Mouse (Mus musculus) lung, postnatal 25 days (tissue): Measurements from ENCODE around the gene Arhgef26.

Experiments
- DNase-seq: peaks from one replicate; pipeline ENCODE4 v3.0.0; 2022; ENCODE audit warnings: low spot score

The Arhgef26 gene

DNA sequence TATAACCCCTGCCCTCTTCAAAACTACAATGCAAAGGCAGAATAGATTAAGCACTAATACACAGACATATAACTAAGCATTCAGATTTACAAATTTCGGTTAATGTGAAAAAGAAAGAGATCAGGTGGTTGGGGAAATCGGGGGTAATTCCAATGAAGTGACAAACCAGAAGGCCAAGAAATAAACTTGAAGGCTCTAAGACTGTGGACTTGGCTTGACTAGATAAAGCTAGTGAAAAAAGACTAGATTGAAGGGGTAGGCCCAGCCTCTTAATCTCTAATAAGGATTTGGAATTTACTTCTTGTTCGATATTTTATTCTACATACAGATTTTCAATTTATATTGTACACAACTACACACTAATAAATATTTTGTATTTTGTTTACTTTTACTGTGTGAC lies at the start of gene Arhgef26:
TSS of gene Arhgef26 (plus strand) at position 301 of the 400 bp plus-strand sequence.
- DNase-seq, result no peak

DNA sequence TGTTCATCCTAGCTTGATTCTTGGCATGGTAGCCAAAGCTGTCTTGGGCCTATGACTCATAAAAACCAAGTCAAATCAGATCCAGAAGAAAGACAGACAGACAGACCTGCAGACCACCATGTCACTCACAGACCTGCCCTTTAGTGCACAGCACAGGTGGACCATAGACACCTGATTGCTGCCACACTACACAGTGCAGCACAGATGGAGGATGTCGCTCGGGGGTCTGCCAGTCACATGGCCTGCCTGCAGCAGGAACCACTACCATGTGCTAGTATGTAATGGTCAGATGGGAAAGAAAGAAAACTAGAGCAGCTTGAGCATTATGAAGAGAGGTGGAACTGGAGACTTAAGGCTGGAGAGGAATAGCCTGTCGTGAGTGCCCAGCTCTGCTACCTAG lies 27.7 kb upstream of the Arhgef26 start:
- no peak for DNase-seq

DNA sequence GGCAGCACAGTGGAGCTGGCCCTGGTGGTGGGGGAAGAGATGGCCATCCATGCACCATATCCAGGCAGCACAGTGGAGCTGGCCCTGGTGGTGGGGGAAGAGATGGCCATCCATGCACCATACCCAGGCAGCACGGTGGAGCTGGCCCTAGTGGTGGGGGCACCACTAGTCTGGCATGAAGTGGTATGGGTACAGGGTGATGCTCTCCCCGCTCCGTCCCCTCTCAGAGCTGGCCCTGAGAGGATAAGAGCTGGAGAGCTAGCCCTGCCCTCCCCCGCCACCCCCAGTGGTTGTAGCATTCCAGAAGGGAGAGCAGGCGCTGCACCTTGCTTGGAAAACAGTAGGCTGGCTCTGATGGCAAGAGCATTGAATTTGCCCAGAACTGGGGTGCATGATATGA lies 26.9 kb upstream of the Arhgef26 start:
- no peak for DNase-seq

DNA sequence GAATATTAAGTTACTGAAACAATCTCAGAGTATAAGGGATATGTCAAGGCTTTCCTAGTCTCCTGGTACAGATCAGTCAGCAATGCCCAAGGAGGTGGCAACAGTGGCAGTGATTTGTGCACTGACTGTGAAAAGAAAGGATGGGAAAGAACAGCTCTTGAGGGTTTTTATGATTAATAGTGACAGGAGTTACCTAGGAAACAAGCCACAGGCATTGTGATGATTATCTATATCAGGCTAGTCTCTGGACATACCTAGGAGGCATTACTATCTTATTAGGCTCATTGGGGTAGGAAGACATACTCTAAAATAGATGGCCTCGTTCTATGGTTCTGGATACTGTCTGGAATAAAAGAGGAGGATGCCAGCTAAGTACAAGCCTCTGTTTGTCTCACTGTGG lies 13.4 kb upstream of the Arhgef26 start:
- no peak for DNase-seq

DNA sequence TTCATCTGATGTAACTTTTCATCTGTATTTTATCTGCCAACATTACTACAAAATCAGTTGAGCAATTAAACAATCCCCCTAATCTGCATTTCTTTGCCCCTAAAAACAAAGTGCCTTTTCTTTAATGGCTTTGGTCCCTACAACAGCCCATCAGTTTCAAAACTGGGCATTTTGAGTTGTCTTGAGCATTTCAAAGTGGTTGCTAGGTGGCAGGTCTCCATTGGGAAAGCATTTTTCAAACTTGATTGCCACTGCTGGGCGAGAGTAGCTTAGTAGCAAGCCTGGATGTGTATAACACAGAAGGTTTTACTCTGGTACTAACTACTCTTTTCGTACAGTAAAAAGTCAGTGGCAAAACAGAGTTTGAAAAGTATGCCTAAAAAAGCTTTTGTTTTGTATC lies 10.2 kb upstream of the Arhgef26 start:
- DNase-seq, result no peak

DNA sequence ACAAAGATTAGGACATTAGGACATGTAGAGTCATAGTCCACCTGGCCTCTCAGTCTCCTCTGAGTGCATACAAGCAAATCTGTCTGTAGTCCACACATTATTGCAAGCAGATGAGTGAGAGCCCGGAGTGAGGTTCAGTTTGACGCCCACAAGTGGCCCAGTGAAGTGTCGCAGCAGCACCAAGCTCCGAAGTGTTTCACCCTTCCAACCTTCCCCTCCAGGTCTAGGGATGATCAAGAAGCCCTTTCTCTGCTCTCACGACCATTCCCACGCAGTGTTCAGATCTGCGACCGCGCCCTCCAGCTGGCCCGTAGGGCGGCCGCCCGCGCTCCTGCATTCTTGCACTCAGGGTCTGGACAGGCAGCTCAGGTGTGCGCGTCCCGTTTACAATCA lies 313 bp downstream of the Arhgef26 start:
- DNase-seq, result no peak

DNA sequence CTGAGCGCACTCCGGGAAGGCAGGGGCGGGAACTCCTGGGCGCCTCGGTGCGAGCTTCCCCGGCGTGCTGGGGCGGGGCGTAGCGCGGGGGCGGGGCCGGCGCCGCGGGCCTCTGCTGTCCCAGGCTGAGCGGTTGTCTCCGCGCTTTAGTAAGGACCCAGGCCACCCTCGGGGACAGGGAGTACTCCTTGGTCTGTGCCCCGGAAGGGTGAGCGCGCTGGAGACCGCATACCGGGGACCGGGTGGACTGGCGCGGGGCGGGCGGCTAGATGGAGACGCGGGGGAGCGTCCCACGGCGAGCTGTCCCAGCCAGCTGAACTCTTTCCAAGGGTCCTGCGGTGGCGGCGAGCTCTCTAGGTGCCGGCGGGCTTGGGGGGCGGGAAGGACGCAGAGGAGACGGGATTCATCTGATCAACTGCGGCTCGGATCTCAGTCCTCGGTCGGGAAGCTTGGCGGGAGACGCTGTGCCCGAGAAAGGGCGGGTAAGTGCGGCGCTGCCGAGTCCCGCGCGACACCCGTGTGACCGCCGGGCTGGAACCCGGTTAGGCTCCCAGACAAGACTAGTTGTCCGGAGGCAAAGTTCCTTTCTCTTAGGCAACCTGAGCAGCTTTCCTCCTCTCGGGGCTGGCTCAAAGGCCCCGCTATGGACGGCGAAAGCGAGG lies 841 bp downstream of the Arhgef26 start:
- peak; percentile 79 for DNase-seq

DNA sequence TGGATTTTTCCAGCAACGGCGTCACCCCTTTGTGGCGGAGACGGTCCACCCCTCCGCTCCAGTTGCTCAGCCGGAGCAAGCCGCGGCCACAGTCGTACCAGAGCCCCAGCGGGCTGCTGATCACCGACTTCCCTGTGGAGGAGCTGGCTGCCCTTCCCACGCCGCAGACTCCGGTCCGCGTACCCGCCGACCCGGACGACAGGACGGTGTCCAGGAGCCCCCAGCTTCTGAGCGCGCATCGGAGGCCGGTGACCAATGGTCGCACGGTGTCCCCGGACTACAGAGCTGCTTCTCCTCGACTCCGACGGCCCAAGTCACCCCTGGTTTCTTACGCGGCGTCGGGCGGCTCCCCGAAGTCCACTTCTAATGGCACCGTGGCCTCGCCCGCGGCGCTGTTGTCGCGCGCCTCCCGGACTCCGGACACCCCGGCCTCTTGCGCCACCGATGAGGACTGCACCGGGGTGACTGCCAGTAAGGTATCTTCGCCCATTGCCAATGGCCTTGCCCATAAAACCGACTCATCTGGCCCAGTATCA lies 1.4 kb downstream of the Arhgef26 start:
- DNase-seq, result peak; percentile 50

DNA sequence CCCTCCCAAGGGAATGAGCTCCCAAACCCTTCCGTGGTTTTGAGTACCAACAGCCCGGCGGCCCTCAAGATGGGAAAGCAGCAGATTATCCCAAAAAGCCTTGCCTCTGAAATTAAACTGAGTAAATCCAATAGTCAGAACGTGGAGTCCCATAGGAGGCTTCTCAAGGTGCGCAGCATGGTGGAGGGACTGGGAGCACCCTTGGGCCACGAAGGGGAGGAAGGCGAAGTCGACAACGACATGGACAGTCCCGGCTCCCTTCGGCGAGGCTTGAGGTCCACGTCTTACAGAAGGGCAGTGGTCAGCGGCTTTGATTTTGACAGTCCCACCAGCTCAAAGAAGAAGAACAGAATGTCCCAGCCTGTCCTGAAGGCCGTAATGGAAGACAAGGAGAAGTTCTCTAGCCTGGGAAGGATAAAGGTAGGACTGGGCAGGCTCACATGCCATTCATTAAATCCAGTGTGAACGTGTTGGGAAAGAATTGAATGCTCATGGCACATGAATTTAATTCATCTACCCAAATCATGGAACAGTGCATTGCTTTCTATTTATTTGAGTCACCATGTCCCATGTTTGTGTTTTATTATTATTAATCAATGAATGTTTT lies 2.1 kb downstream of the Arhgef26 start:
- DNase-seq, result no peak

DNA sequence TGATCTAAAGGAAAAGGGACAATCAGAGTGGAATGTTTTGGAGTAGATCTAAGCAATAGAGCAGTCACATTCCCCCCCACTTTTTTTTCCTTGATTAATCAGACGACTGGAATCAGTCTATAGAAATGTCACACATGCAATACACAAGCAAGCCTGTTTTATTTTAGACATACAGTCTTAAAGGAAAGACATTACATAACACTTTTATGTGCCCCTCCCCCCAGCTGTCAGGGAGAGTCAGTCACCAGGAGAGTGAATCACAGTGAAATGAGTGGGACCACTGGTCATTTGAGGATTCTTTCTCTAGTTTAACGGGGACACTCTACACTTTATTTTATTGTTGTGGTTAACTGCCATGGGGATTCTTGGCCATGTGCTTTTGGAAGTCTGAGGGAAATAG lies 2.7 kb downstream of the Arhgef26 start:
- DNase-seq, result peak; percentile 69

DNA sequence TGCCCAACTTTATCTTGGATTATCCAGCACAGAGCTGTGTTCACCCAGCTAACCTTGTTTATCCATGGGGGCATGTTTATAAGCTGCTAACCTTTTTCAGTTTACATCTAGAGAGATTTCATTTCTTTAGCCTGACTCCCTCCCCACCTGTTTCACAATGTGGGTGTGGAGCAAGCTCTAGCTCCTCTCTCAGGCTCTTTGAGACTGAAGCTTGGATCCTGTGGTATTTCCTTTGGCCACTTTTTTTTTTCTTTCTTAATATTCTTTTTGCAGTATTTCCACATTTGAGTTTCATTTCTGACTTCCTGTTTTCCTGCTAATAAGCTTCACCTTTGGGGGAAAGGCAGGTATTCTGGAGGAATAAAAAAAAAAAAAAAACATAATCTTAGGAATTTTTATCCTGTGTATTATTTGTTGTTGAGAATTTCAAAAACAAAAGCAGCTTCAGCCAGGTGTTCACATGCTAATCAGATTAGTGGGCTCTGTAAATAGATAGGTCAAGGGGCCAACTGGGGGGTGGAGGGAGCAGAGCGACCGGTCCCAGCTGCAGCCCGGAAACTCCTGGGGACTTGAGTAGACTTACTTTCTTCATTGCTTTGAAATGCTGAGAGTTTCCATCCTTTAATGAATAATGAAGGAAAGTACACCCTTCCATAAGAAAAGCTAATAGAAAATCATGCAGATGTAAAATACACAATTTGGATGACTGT lies 3.5 kb downstream of the Arhgef26 start:
- peak; percentile 26 for DNase-seq

DNA sequence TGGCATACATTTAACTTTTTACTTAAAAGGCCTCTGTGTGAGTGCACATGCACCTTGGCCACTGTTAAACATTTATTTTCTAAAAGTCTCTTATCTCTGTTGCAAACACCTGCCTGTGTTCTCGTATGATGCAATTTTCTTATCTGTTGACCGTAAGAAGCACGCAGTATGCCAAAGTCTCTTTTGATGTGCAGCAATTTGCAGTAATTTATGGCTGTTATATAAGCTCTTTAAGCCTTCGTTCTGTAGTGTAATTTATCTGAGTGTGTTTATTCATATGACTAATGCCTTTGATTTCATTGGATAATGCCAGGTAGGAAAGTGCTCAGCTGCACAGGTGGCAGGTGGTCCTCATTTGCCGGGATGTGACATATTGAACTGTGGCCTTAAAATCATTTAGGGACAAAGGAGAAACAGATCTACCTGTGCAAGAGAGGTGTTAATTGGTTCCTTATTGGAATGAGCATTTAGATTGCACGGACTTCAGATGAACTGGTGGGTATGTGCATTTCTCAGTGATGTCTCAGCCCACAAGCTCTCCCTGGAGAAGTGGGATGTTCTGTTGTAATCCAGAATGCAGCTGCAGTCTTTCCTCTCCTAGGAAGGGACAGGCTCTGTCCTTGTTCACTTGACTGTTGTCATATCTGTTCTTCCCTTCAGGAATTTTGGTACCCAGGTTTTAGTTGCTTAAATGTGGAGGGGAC lies 10.5 kb downstream of the Arhgef26 start:
- DNase-seq, result no peak

DNA sequence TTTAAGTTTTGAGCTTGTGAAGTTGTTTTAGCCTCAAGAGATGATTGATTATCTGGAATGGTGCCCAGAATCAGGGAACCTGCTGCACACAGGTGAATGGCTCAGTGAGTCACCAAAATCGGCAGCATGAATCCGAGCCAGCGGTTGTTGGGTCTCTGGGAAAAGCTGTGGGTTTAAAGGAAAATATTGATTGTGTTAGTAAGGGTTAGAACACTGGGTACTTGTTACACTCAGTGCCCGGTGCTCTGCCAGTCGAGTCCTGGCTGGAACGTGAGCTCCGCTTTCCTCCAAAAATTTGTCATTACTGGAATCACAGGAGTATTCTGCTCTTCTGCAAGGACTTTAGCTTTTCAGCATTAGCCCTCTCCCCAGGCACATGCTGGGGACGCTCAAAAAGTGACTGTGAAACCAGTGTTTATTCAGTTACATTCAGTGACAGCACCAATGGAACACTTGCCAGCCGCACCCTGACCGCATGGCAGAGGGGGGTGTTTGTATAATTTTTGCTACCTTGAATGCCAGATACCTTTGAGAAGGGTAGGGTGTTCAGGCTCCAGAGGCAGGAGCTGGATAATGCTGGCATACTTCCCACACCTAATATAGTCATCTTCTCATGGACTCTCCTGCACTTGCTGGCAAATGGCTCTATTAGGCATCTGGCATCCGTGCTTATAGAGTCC lies 11.2 kb downstream of the Arhgef26 start:
- DNase-seq, result peak; percentile 63

DNA sequence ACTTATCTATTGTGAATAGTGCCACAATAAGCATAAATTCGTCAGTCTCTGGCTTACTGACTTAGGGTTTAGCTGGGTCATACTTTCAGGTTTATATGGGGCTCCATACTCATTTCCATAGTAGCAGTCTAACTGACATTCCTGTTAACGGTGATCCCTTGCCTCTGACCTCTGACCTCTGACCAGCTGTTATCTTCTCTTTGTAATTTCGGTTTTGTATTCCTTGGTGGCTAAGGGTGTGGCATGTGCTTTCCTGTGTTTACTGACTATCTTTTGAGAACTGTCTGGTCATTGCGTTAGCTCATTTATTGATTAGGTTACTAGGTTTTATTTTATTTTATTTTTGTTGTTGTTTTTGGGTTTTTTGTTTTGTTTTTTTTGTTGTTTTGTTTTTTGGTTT lies 13.9 kb downstream of the Arhgef26 start:
- DNase-seq, result no peak

DNA sequence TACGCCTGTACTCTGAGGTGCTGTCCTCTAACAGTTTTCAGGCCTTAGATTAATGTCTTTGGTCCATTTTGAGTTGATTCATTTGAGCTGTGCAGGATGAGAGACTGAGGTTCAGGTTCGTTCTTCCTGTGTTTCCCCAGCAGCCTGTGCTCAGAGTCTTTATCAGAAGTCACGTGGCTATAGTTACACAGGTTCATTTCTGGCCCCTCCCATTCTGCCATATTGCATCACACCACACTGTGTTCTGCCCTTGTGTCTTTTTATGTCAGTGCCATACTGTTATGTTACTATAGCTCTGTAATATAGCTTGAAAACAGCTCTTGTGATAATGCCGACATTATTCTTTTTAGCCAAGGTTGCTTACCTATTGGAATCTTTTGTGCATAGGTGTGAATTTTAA lies 14.7 kb downstream of the Arhgef26 start:
- no peak for DNase-seq

DNA sequence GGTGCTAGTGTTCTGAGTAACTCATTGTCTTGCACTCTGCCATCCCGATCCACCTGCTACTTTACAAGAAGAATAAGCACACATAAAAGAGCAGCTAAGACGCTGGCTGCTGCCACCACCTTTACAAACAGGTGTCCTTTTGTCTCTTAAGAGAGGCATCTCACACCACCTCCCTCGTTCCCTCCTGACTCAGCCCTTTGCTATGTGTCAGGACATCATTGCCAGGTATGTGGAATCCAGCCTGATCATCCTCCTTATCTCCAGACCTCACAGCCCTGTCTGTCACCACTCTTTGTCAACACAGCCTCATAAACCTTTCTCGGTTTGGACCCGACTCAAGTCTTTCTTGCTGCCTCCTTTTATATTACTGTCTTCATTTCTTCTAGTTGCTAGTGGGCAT lies 29.7 kb downstream of the Arhgef26 start:
- no peak for DNase-seq

DNA sequence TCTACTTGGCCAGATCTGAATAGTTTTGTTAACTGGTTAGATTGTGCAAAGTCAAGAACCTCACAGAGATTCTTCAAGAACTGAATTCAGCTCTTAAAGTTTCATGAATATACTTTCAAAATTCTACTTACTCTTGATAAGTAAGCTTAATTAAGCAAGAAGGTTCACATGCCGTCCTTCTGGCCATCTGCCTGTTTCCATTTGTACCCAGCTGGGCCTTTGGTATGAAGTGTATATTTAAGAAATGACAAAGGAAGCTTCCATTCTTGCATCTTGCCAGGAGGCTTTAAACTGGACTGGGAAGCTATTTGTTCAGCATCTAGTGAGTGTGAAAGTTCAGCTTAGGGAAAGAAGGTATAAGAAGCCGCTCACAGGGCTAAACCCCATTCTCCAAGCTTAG lies 34.7 kb downstream of the Arhgef26 start:
- DNase-seq, result peak; percentile 63

DNA sequence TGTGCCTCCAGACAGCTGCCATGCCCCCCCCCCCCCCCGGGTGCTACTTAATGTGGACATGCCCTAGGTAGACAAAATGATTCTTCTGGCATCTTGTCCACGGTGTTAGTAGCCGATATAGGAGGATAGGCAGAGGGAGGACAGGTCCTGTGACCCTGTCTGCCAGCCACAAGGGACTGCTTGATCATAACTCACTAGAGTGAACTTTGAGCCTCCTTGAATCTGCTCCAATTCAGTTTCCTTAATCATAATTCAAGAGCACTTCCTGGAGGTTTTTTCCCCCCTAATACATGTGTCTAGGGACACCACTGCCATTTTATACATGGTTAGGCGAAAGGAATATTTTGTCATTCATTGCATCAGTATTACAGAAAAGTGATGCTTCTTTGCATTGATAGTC lies 36.2 kb downstream of the Arhgef26 start:
- no peak for DNase-seq

DNA sequence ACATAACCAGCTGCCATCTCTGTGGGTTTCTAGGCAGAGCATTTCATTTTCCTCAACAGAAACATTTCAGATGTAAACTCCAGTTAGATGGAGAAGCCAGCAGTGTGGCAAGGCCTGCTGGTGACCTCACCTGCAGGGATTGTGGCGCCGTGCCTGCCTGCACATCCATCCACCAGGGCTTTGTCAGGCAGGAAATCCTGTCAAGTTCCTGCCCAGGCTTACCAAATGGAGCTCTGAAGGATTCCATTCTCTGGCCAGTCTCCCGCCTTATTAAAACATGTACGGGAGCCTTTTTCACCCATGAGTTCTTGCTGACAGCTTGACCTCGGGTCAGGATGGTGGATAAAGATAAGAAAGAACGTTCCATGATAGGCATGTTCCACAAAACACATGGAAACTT lies 36.7 kb downstream of the Arhgef26 start:
- peak; percentile 78 for DNase-seq

DNA sequence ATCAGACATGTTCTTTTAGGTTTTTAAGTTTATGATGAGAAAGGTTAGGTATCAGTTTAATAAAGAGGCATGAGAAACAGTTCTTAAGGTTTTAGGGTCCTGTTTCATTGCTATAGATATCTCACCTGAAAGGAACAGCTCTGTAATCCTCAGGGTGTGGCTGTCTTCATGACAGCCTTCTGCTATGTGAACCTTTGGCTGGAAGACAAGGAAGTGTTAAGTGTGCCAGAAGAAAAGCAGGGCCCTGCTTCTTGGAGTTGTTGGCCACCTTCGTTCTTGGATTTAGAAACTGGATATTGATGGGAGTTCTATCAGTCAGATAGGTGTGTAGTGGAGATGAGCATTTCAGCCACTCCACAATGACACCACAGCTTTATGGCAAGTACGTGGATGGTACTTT lies 38.6 kb downstream of the Arhgef26 start:
- no peak for DNase-seq

DNA sequence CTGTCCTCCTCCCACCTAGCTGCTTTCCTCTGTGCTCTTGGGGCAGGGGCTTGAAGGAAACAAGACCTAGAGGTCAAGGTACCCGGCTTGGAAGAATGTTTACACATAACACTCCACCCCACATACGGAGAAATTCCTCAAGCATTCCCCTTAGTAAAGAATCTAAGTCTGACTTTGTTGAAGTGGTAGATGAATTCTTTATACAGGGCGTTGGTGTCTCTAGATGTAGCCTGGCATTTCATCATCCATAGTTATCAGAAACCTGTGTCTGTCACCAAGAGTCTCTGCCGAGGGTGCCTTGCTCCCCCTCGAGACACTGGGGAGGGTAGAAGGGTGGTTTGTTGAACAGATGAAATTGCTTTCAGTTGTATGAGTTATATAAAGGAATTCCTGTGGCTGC lies 41.8 kb downstream of the Arhgef26 start:
- peak; percentile 44 for DNase-seq

DNA sequence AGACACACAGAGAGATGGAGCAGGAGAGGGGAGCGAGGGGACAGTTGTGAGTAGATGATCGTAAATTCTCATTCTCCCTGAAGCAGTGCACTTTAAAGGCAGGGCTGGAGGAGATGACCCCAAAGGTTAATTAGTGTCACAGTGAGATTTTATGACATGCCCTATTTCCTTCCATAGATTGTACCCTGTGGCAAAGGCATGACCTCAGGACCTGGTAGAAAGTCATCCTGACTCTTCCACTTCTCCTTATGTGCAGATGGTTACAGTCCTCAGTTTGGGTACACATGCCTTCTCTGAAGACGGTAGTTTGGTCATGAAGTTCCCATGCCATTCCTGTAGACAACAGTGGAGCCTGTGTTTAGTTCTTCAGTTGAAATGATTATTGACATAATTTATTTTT lies 42.3 kb downstream of the Arhgef26 start:
- no peak for DNase-seq
